Mouse (Mus musculus): Measurements from ENCODE around the gene Sfxn5.

The Sfxn5 gene

GRCm38 (mm10) chr6:85353706-85354105, 20.5 kb upstream of the Sfxn5 start:
- CTCF ChIA-PET, result interaction anchor here in 2 of 4 experiments (0.7 to 2.0 kb wide), 4 partner anchors 20 to 43 kb away, joined by 3 to 5 read pairs (median 4); partner anchors contain the start of gene Rab11fip5 (in 1 of the 2)

DNA sequence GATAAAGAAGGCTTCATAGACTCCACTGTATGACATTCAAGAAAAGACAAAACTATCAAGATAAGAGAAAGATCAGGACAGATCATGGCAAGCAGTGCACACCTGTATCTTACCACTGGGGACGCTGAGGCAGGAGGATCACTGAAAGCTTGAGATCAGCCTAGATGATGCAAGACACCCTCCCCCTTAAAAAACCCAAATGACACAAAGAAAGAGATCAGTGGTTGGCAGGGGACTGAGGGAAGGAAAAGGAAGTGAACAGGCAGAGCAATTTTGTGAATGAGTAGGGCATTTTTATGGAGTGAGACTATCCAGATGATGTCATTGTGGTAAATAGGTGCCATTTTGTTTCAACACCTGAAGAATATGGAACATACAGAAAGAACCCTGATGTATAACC, 16.9 kb upstream of the Sfxn5 start:
- CTCF ChIA-PET, result interaction anchor here in 1 of 4 experiments (1.6 to 2.9 kb wide), 2 partner anchors 48 to 195 kb away, joined by 3 to 8 read pairs; no protein-coding TSS in a partner anchor
- POLR2A ChIA-PET, result interaction anchor here in 3 of 4 experiments (0.6 to 2.7 kb wide), 6 partner anchors 11 to 114 kb away, joined by 3 to 17 read pairs (median 4); partner anchors contain the start of gene Rab11fip5 (in 2 of the 3)

More at GRCm38 (mm10) chr6:85353706-85354105, 20.5 kb upstream of the Sfxn5 start:
- POLR2A ChIA-PET, result interaction anchor here in 1 of 4 experiments (0.6 to 2.4 kb wide), 2 partner anchors 27 to 77 kb away, joined by 5 to 7 read pairs; no protein-coding TSS in a partner anchor

- POLR2A ChIA-PET, result interaction anchor here in 2 of 4 experiments (0.9 to 2.7 kb wide), 11 partner anchors 10 to 102 kb away, joined by 3 to 17 read pairs (median 6); partner anchors contain the start of genes Cct7 (in 1 of the 2), Pradc1 (in 1 of the 2), Rab11fip5 (in 1 of the 2) and Sfxn5 (in 1 of the 2)
- CTCF ChIA-PET, result interaction anchor here (0.9 to 3.7 kb wide), 13 partner anchors 10 to 194 kb away, joined by 3 to 41 read pairs (median 5); partner anchors contain the start of genes Rab11fip5 (in 1 of the 4) and Sfxn5 (in 1 of the 4)
Measured at GRCm38 (mm10) chr6:85349246-85349645, 16.0 kb upstream of the Sfxn5 start.

- CTCF ChIA-PET, result interaction anchor here (0.5 to 3.7 kb wide), 15 partner anchors 9 to 193 kb away, joined by 3 to 41 read pairs (median 7); partner anchors contain the start of gene Rab11fip5 (in 1 of the 4)
- POLR2A ChIA-PET, result interaction anchor here in 3 of 4 experiments (0.8 to 2.9 kb wide), 20 partner anchors 9 to 210 kb away, joined by 3 to 17 read pairs (median 5); partner anchors contain the start of genes Cct7 (in 2 of the 3), Pradc1 (in 2 of the 3), Rab11fip5 (in 2 of the 3) and Sfxn5 (in 1 of the 3)
Measured at GRCm38 (mm10) chr6:85348133-85348532, 14.9 kb upstream of the Sfxn5 start.

DNA sequence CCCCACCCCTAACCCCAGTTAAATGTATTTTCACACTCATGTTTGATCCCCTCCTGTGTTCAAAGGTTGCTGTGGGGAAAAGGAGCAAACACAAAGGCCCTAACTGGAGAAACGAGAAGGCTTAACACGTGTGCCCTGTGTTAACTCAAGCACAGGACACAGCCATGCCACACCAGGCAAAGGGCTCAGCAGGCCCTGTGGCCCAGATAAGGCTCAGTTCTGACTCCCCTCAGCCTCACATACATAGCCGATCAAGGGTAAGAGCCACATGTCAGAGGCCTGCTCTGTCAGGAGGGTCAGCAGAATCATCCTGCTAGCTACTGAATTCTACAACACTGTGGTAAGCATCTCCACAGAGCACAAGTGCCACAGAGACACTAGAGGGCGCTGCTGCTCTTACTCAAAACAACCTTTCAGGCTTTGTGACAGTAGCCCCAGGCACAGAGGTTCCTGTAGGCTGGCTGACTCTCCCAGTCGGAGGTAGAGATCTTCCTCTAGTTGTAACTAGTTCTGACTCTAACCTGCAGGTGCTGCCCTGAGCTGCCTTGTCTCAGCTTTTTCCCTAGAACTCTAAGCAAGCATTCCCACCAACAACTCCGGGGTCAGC, 12.9 kb upstream of the Sfxn5 start:
- ChIA-PET CTCF (interaction anchor here (0.5 to 3.7 kb wide), 72 partner anchors 9 to 242 kb away, joined by 3 to 41 read pairs (median 5); partner anchors contain the start of genes Rab11fip5 (in 3 of the 4), Spr (in 2 of the 4), Noto (in 1 of the 4) and Sfxn5 (in 1 of the 4)), POLR2A (interaction anchor here (0.6 to 5.1 kb wide), 37 partner anchors 8 to 209 kb away, joined by 3 to 28 read pairs (median 4); partner anchors contain the start of genes Pradc1 (in 4 of the 4), Rab11fip5 (in 2 of the 4), Spr (in 2 of the 4) and Cct7 (in 1 of the 4))

DNA sequence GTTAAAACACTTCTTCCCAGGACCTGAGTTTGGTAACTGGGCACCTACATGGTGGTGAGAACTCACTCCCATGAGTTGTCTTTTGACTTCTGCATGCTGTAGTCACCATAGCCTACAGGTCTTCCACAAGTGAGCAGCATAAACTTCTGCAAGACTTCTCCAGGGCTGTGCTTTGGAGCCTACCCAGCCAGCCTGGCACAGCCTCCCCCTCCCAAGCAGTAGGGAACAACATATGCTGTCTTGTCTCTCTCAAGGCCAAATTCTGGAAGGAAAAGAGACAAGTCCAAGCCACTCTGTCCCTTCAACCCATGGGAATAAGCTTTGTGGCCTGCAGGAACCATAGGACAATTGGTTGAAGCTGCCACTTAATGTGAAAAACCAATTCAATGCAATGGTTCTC, 11.7 kb upstream of the Sfxn5 start:
- ChIA-PET POLR2A (interaction anchor here in 3 of 4 experiments (0.7 to 5.1 kb wide), 10 partner anchors 9 to 109 kb away, joined by 3 to 28 read pairs (median 4); partner anchors contain the start of genes Pradc1 (in 2 of the 3), Cct7 (in 1 of the 3) and Rab11fip5 (in 1 of the 3)), CTCF (interaction anchor here (0.6 to 3.5 kb wide), 12 partner anchors 10 to 1890 kb away, joined by 3 to 38 read pairs (median 8); partner anchors contain the start of genes Rab11fip5 (in 1 of the 4) and Sfxn5 (in 1 of the 4))

DNA sequence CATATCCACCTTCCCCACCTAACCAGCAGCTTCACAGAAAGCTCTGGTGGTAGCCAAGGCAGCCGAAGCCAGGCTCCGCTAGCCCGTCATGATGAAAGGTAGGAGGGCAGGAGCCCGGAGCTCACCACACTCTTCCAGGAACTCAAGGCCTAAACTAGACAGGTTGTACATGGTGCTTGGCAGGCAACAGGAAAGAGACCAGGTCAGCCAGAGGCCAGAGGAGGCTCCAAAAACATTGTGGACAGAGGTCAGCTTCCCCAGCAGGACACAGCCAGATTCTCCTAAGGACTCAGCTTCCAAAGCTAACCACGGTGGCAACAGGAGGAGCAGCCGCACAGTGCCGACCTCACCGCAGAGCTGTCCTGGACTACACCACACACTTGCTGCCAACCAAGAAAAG, 9.8 kb upstream of the Sfxn5 start:
- ChIA-PET CTCF (interaction anchor here (0.6 to 2.6 kb wide), 18 partner anchors 9 to 206 kb away, joined by 3 to 9 read pairs (median 4); partner anchors contain the start of genes Spr (in 2 of the 4) and Rab11fip5 (in 1 of the 4)), POLR2A (interaction anchor here in 3 of 4 experiments (0.7 to 5.1 kb wide), 16 partner anchors 9 to 172 kb away, joined by 3 to 28 read pairs (median 3); partner anchors contain the start of genes Rab11fip5 (in 2 of the 3), Cct7 (in 1 of the 3) and Pradc1 (in 1 of the 3))

DNA sequence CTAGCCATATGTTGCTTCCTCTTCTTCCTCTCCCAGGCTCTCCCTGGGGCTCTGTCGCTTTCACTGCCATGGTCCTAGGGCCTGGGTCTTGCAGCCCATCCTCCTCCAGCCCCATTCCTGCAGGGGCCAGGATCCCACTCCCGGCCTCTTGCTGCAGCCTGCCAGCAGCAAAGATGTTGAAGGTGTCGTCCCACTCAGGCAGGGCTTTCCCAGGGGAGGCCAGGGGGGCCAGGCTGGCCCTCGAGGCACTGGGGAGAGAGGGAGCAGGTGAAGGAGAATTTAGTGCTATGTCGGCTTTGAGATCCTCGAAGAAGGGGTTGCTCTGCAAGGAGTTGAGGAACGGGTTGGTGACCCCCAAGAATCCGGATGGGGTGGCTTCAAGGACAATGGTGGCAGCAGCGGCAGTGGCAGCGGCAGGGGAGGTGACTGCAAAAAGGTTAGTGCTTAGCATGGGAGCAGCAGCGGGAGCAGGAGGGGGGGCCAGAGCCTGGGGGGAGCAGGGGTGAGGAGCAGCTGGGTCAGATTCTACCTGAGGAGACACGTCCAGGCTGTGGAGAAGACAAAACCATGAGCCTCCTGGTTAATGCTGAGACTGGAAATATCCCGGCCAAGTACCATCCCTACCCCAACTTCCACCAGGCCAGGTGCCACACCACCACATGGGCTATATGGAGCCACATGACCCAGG, 8.7 kb upstream of the Sfxn5 start:
- CTCF ChIA-PET, result interaction anchor here (0.9 to 2.4 kb wide), 10 partner anchors 10 to 205 kb away, joined by 3 to 9 read pairs (median 5); partner anchors contain the start of gene Spr (in 1 of the 4)

DNA sequence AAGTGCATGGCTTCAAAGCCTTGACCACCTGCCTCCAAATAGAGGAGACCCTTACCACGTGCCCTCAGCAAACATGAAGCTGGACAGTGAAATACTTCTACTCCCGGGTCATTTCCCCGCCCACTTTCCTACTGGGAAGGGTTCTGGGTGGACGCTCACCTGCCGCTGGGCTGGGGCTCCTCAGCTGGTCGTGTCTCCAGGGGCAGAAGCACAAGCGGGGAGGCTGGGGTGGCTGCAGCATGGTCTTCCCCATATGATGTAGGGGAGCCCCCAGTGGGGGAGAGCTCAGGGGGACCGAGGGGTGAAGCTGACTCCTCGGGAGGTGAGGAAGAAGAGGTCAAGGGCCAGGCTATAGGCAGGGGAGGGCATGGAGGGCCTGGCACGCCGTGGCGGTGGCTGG, 7.0 kb upstream of the Sfxn5 start:
- ChIA-PET POLR2A (interaction anchor here in 3 of 4 experiments (0.6 to 3.8 kb wide), 14 partner anchors 8 to 112 kb away, joined by 3 to 17 read pairs (median 4); partner anchors contain the start of genes Rab11fip5 (in 2 of the 3), Cct7 (in 1 of the 3), Pradc1 (in 1 of the 3) and Sfxn5 (in 1 of the 3)), CTCF (interaction anchor here in 3 of 4 experiments (1.1 to 2.7 kb wide), 8 partner anchors 9 to 70 kb away, joined by 3 to 22 read pairs (median 10); partner anchors contain the start of gene Rab11fip5 (in 1 of the 3))

More for the DNA sequence above, 8.7 kb upstream of the Sfxn5 start:
- POLR2A ChIA-PET, result interaction anchor here in 3 of 4 experiments (0.8 to 5.1 kb wide), 11 partner anchors 8 to 124 kb away, joined by 3 to 28 read pairs (median 3); partner anchors contain the start of genes Rab11fip5 (in 2 of the 3) and Sfxn5 (in 1 of the 3)

DNA sequence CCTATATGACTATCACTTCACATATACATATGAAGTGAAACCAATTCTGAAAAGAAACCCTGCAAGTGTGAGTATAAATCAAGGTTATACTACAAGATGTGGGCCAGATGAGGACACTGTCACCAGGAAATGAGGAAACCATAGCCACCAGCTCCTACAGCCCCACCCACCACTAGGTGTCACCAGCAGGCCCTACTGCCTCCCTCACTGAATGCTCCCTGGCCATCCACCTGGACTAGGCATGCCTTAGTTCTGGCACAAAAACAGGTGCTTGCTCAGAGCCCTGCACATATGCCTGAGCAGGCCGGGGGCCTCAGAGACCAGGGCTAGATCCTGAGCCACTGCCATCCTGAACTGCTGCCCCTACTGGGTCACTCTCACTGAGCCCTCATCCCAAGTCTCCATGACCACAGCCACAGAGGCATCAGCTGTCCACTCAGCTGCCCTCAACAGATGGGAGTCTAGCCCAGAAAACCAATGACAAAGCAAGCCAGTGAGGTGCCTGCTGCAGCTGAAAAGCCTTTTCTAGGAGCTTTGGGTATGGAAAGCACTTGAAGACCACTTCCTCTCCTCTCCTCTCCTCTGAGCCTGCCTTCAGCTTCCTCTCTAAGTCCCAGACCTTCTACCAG, 6.2 kb upstream of the Sfxn5 start:
- POLR2A ChIA-PET, result interaction anchor here in 3 of 4 experiments (0.6 to 3.8 kb wide), 16 partner anchors 9 to 609 kb away, joined by 3 to 17 read pairs (median 4); partner anchors contain the start of genes Cct7 (in 1 of the 3), Pradc1 (in 1 of the 3) and Rab11fip5 (in 1 of the 3)
- CTCF ChIA-PET, result interaction anchor here (0.6 to 3.8 kb wide), 30 partner anchors 9 to 855 kb away, joined by 3 to 22 read pairs (median 4); partner anchors contain the start of genes Spr (in 2 of the 4) and Rab11fip5 (in 1 of the 4)

DNA sequence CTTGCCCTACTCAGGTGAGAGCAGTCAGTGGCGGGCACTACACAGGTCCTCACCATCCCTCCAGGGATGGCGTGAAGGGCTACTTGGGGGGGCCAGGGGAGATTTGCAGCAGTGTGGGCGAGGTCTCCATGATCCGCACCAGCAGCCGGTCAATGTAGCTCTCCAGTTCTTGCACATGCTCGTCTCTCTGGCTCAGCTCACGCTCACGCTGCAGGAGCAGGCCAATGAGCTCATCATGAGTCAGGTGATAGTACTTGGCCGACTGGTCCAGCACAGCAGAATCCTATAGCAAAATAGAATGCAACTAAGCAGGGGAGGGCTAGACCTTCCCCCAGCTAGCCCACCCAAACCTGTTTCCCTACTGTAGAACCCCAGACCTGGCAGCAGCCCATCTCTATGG, 3.7 kb upstream of the Sfxn5 start:
- ChIA-PET CTCF (interaction anchor here (0.6 to 7.8 kb wide), 8 partner anchors 9 to 199 kb away, joined by 3 to 38 read pairs (median 6); partner anchors contain the start of gene Spr (in 1 of the 4)), POLR2A (interaction anchor here in 2 of 4 experiments (0.6 to 3.8 kb wide), 10 partner anchors 9 to 182 kb away, joined by 3 to 17 read pairs (median 3); partner anchors contain the start of genes Cct7 (in 2 of the 2) and Pradc1 (in 1 of the 2))

- ChIA-PET POLR2A (interaction anchor here (0.6 to 4.4 kb wide), 17 partner anchors 10 to 961 kb away, joined by 3 to 23 read pairs (median 3); partner anchors contain the start of genes Cct7 (in 2 of the 4), Pradc1 (in 2 of the 4) and Rab11fip5 (in 2 of the 4)), CTCF (interaction anchor here in 3 of 4 experiments (1.0 to 7.8 kb wide), 5 partner anchors 11 to 75 kb away, joined by 3 to 38 read pairs (median 3); no protein-coding TSS in a partner anchor)
Measured at GRCm38 (mm10) chr6:85335352-85335751, 2.1 kb upstream of the Sfxn5 start.

- ChIA-PET POLR2A (interaction anchor here in 3 of 4 experiments (0.6 to 4.4 kb wide), 19 partner anchors 8 to 961 kb away, joined by 3 to 23 read pairs (median 3); partner anchors contain the start of genes Cct7 (in 2 of the 3), Pradc1 (in 2 of the 3) and Rab11fip5 (in 2 of the 3)), CTCF (interaction anchor here in 2 of 4 experiments (1.0 to 7.8 kb wide), 5 partner anchors 11 to 75 kb away, joined by 3 to 38 read pairs (median 3); no protein-coding TSS in a partner anchor)
Measured at GRCm38 (mm10) chr6:85334851-85335250, 1.6 kb upstream of the Sfxn5 start.

GRCm38 (mm10) chr6:85334251-85334650, 1.0 kb upstream of the Sfxn5 start:
- ChIA-PET CTCF (interaction anchor here in 3 of 4 experiments (0.6 to 7.8 kb wide), 8 partner anchors 12 to 179 kb away, joined by 3 to 38 read pairs (median 3); no protein-coding TSS in a partner anchor), POLR2A (interaction anchor here (0.5 to 4.4 kb wide), 23 partner anchors 8 to 962 kb away, joined by 3 to 23 read pairs (median 3); partner anchors contain the start of genes Cct7 (in 2 of the 4), Pradc1 (in 2 of the 4) and Rab11fip5 (in 2 of the 4))

DNA sequence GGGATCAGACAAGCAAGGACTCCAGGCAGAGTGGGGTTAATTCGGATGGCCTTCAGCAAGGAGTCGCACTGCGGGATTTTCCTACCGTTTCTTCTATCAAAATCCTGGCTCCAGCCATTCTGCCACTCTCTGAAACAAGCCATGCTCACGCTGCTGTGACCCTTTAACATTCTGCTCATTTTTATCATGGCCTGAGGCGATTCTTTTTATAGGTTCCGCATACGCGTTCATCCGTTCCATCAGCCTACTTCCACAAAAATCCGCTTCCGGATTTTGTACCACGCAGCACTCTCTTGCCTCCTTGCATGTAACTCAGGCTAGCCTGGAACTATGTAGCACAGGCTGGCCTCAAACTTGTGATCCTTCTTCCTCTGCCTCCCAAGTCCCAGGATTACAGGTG, 510 bp upstream of the Sfxn5 start:
- CTCF ChIA-PET, result interaction anchor here in 3 of 4 experiments (0.6 to 7.8 kb wide), 8 partner anchors 12 to 178 kb away, joined by 3 to 38 read pairs (median 4); no protein-coding TSS in a partner anchor
- POLR2A ChIA-PET, result interaction anchor here (0.5 to 4.4 kb wide), 19 partner anchors 9 to 613 kb away, joined by 3 to 23 read pairs (median 3); partner anchors contain the start of genes Cct7 (in 2 of the 4), Pradc1 (in 2 of the 4), Rab11fip5 (in 2 of the 4) and Emx1 (in 1 of the 4)

Measured in embryonic stem cell, embryonic (primary cell).